Mouse (Mus musculus): ENCODE measurements around the gene Tsku. TPM values are rescaled to one million over a fixed set of nuclear protein-coding genes. Genes with fewer than 3 reads are reported as not detected.
A peak's percentile ranks its signal among the peaks of the same experiment; 100 is the strongest.

Gene Tsku
- total RNA-seq, 2 experiments from 2014 or later = 3.1 to 3.4 TPM

- intact Hi-C loops (cut with DNase I) = no loop called here
- DNase-seq (ENCODE audit: low spot score in 2 of 2) = no peak
These were observed 29.2 kb downstream of the Tsku start for GRCm38 (mm10) chr7:98331932-98332331.

DNA sequence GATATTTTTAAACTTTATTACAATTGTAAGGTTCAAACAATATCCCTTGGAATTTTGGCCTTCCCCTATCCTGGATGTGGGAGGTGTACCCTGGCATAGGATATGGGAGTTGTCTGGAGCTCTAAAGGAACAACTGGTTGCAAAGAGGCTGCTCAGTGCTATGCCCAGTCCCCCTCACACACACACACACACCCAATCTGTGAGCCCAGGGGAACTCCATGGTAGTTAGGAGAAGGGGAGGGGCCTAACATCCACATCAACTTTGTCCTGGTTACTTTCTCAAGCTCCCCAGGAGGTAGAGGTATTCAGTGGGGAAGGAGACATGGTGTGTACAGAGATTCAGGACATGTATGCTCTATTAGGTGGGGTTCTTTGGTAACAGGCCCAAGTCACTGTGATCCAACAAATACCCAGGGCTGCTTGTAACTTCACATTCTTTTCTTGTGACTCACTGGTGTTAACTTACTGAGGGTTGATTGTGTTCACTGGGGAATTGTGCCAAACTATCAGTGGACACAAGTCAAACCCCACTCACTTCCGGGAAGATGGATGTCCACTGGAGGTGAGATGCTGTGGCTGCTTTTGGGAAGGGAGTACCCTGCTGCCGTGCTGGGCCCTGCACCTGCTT is 30.6 kb downstream of the Tsku start:
- intact Hi-C loops (cut with DNase I) = no loop called here
- DNase-seq (ENCODE audit: low spot score in 2 of 2) = no peak

GRCm38 (mm10) chr7:98329651-98330374 is 31.3 kb downstream of the Tsku start:
- DNase-seq (ENCODE audit: low spot score in 2 of 2) = no peak

GRCm38 (mm10) chr7:98328311-98328710 is 32.8 kb downstream of the Tsku start:
- intact Hi-C loops (cut with DNase I) = no loop called here
- no peak for DNase-seq (ENCODE audit: low spot score in 2 of 2)

More at GRCm38 (mm10) chr7:98329651-98330374, 31.3 kb downstream of the Tsku start:
- intact Hi-C loops (cut with DNase I) = no loop called here

DNA sequence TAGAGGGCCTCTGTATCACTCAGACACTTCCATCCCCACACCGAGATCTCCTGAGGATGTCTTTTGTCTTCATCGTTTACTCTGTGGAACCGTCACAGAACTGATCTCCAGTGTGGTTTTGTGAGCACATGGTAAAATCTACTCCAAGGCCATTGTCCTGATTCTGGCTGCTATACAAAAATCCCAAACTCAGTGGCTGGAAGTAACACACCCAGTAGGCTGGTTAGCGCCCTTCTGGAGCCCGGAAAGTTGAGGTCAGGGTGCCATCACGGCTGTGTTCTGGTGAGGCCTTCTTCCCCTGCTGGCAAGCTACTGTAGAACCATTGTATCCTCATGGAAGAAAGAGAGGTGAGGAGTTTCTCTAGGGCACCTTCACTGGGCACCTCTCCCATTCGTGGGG is 35.1 kb downstream of the Tsku start:
- intact Hi-C loops (cut with DNase I) = no loop called here
- DNase-seq (ENCODE audit: low spot score in 2 of 2) = no peak

DNA sequence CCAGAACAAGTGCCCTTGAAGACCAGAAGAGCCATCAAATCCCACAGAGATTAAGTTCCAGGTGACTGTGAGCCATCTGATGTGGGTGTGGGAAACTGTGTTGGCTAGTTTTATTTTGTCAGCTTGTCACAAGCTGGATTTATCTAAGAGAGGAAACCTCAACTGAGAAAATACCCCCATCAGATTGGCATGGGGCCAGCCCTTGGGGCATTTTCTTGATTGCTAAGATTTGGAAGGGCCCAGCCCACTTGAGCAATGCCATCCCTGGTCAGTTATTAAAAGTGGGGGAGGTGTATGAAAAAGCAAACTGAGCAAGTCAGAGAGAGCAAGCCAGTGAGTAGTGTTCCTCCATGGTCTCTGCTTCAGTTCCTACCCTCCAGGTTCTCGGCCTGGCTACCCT is 36.9 kb downstream of the Tsku start:
- intact Hi-C loops (cut with DNase I) = no loop called here
- no peak for DNase-seq (ENCODE audit: low spot score in 2 of 2)

- intact Hi-C loops (cut with DNase I) = no loop called here
- DNase-seq (ENCODE audit: low spot score in 2 of 2) = no peak
These were observed 37.7 kb downstream of the Tsku start for GRCm38 (mm10) chr7:98323288-98324019.

DNA sequence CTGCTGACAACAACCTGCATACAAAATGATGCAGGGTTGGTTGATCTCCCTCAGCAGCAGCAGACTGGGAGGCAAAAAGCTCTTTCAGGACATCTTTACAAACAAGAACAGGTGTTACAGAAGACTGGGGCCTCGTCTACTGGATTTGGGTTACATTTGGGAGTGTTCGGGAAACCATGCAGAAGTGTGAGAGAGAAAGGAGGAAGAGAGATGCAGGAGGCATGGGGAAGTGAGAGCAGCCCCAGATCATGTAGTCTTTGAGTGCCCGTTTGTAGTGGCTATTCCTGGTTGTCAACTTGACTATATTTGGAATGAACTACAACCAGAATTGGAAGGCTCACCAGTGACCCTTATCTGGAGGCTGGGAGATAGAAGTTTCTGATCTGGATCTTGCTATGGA is 38.7 kb downstream of the Tsku start:
- intact Hi-C loops (cut with DNase I) = no loop called here
- DNase-seq (ENCODE audit: low spot score in 2 of 2) = no peak

DNA sequence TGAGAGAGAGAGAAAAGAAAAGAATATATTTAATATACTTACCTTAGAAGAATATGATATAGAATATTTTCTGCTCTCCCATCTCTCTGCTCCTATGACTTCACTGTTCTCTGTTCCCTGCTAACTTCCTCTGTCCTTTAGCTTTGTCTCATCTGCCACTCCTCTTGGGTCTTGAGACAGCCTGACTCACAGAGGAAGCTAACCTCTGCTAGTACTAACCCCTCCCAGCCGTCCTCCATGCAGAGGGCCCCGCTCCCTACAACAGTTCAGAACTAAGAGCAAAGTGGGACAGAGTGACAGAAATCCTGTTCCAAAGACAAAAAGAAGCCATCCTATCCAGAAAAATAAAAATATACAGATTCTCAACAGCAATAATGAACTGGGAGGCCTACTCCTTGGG is 40.0 kb downstream of the Tsku start, which contains the start of gene Acer3:
Gene Acer3 (minus strand): TSS at position 126 of the 400 bp plus-strand sequence.
- no peak for DNase-seq (ENCODE audit: low spot score in 2 of 2)
- intact Hi-C loops (cut with DNase I) = no loop called here

DNA sequence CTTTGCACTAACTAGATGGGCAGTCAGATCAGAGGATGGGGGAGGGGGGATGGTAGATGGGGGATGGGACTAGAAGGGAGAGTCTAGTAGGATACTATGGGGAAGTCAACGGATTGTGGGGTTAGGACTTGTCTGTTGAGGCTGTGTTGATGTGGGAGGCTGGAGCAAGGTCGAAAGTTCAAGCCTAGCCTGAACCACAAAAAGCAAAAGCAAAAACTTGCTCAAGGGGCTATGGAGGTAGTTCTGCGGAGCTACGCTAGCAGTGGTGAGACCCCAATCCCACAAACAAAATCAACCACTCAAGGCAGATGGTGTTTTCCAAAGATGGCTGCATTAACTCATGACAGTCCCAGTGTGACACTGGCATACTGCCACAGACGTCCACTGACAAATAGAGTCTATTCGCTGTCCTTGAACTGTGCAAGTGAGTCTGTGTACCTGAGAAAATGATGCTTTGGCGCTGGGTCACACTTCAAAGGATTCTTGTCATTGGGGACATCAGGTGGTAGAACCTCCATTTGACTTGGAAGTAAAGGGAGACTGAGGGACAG is 41.0 kb downstream of the Tsku start:
- intact Hi-C loops (cut with DNase I) = no loop called here
- DNase-seq (ENCODE audit: low spot score in 2 of 2) = no peak

- no peak for DNase-seq (ENCODE audit: low spot score in 2 of 2)
- intact Hi-C loops (cut with DNase I) = no loop called here
These were observed 44.6 kb downstream of the Tsku start for GRCm38 (mm10) chr7:98316568-98316967.

DNA sequence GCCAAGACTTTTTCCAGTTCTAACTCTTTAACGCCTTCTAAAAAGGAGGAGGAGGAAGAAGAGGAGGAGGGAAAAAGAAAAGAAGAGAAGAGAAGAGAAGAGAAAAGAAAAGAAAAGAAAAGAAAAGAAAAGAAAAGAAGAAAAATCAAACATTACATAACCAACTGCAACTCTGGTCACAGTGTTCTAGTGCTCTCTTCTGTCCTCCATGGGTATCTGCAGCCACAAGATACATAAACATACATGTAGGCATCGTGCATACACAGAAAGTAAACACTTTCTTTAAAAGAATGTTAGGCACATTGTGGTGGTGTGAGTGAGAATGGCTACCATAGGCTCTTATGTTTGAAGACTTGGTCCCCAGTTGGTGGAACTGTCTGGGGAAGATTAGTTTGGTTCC is 46.0 kb downstream of the Tsku start:
- no peak for DNase-seq (ENCODE audit: low spot score in 2 of 2)
- intact Hi-C loops (cut with DNase I) = no loop called here

- DNase-seq (ENCODE audit: low spot score in 2 of 2) = no peak
- intact Hi-C loops (cut with DNase I) = no loop called here
These were observed 48.8 kb downstream of the Tsku start for GRCm38 (mm10) chr7:98312185-98312920.

GRCm38 (mm10) chr7:98310266-98310665 is 50.9 kb downstream of the Tsku start:
- intact Hi-C loops (cut with DNase I) = no loop called here
- DNase-seq (ENCODE audit: low spot score in 2 of 2) = no peak

DNA sequence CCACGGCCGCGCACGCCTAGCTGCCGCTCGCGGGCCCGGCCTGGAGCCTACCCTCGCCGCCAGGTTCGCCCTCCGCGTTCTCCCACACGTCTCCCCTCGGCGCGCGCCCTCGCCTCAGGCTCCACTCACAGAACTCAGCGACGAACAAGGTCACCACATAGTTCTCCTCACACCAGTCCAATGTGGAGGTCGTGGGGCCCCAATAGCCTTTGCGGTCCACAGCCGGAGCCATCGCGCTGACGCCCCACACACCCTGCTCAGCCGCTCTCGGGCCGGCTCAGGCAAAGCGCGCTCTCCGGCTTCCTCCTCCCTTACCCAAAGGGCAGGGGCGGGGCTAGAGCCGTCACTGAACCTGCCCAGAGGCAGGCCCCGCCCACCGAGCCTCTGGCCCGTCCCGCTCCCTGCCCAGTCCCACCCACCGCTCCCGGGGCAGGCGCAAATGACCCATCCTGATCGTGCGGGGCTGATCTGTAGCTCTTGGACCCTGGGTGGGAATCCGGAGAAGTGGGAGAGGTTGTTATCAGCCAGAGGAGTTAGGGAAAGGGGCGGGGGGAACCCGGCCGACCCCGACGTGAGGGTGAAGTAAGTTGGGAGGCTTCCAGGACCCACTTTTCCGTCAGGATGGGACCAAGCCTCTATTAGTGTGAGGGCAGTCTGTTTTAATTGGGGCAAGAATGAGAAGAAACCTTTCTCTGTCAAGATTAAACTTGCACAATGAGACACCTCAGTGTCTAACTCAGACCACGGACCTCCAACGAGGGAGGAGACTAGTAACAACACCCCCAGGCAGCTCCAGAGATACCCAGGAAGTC is 51.7 kb downstream of the Tsku start:
- peak; percentile 90 to 91 for DNase-seq (ENCODE audit: low spot score in 2 of 2)
- intact Hi-C loops (cut with DNase I) = no loop called here

DNA sequence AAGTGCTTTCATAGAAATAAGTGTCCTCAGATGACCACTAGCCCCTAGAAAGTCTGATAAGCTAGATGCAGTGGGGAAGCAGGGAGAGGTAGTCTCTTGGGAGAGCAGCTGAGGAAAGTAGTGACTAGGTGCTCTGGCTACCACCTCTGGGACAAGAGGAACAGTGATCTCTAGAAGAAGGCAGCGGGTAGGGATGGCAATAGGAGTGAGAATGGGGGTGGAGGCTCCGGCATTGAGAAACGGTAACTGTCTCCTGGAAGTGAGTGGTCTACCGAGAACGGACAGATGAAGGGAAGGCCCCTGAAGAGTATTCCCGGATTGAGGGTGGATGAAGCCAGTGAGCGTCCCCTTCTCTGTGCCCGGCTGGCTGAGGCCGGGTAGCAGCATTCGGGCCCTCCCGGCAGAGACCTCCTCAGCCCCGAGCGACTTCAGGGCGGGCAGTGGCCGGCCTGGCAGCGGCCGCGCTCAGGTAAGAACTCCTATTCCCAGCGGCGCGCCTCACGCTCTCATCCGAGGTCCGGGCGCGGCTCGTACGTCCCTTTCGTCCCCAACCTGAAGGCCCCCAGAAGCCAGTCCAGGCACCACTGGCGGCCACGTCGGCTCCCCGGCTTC is 52.4 kb downstream of the Tsku start:
- intact Hi-C loops (cut with DNase I) = no loop called here

DNA sequence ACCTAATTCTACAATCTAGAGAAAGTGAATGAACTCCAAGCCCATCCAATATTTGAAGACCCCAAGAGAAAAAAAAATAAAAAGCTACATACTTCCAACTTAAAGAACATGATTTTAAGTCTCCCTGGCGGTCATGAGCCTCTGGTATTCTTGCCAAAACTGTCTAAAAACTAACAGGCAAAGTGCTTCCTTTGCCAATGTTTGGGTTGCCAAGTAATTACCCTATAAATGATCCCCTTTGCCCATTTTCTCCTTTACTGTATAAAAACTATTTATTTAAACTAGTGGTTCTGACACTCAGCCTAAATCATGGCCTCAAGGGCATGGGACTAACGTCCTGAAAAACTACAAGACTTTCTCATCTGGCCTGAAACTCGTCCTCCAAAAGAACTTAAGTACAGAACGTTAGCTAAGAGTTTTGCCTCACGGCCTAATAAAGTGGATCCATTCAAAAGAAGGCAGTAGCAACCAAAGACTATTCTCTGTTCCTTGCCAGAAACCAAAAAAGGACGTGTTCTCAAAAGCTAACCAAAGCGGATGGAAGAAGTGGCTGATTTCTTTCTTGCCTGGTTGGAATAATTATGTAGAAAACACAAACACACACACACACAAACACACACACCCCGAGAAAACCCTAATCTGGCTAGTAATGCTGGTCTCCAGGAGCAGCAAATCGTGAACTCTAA is 53.1 kb downstream of the Tsku start:
- intact Hi-C loops (cut with DNase I) = no loop called here
- DNase-seq (ENCODE audit: low spot score in 2 of 2) = no peak

More for the DNA sequence above, 52.4 kb downstream of the Tsku start:
- DNase-seq (ENCODE audit: low spot score in 2 of 2) = no peak

DNA sequence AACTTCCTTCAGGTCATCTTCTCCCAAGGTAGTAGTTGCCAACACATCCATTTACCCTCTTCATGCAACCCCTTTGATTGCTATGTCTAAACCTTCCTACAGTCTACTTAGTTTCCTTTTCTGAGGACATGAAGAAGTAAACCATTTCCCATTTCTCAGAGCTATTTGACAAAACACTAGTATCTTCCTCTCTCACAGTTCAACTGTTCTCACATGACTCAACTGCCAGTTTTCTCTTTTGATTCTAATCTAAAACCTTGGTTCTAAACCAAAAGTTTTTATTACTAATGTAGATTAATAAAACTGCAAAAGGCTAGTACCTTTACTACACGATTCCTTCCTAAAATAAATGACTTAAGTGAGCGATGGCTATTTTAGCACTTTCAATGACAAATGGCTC is 53.7 kb downstream of the Tsku start:
- DNase-seq (ENCODE audit: low spot score in 2 of 2) = no peak
- intact Hi-C loops (cut with DNase I) = no loop called here

Measured in left cerebral cortex, postnatal 36 days (tissue).